ENCODE assay signal across 21 mouse cellular contexts in genomic region chr5:140045453-140045852, GRCm38 (mm10).
"Had no signal": no experiment of that assay in that cellular context is flagged by ENCODE, and none has a peak within 500 bp of the region (broad histone marks: within the 10 kb centered on the region; RNA-seq: fewer than 3 reads in every experiment).

No protein-coding gene starts in this region.

- H3K4me3 ChIP-seq: lung, embryonic 15.5 days; megakaryocyte, embryonic 14.5 days; midbrain, embryonic 13.5 days; midbrain, embryonic 15.5 days; neural tube, embryonic 13.5 days; neural tube, embryonic 15.5 days had no signal

- H3K36me3 ChIP-seq: lung, embryonic 15.5 days; midbrain, embryonic 13.5 days; midbrain, embryonic 15.5 days; neural tube, embryonic 13.5 days; neural tube, embryonic 15.5 days had no signal

- H3K9ac ChIP-seq: liver, postnatal 0 days; lung, embryonic 15.5 days; midbrain, embryonic 13.5 days; midbrain, embryonic 15.5 days; neural tube, embryonic 13.5 days; neural tube, embryonic 15.5 days had no signal

- H3K4me1 ChIP-seq: lung, embryonic 15.5 days had no signal

- DNase-seq: liver, postnatal 0 days; lung, adult 2 months; lung, postnatal 14 days; lung, postnatal 36 days; retina, postnatal 1 day; right cerebral cortex, adult 18-20 months; right cerebral cortex, postnatal 25 days; right cerebral cortex, postnatal 4 days; spleen, adult 18-20 months; thymus, adult 2 months; thymus, postnatal 14 days; thymus, postnatal 36 days had no signal

- H3K9me3 ChIP-seq: lung, embryonic 15.5 days; megakaryocyte, embryonic 14.5 days; midbrain, embryonic 13.5 days; midbrain, embryonic 15.5 days; neural tube, embryonic 13.5 days; neural tube, embryonic 15.5 days had no signal

- ATAC-seq: liver, postnatal 0 days; lung, postnatal 0 days; midbrain, embryonic 13.5 days; midbrain, embryonic 15.5 days had no signal

- H3K4me2 ChIP-seq: lung, embryonic 15.5 days; midbrain, embryonic 11.5 days; midbrain, embryonic 13.5 days; midbrain, embryonic 15.5 days; neural tube, embryonic 13.5 days; neural tube, embryonic 15.5 days had no signal

- H3K27me3 ChIP-seq: lung, embryonic 15.5 days; megakaryocyte, embryonic 14.5 days; midbrain, embryonic 13.5 days; midbrain, embryonic 15.5 days; neural tube, embryonic 13.5 days; neural tube, embryonic 15.5 days had no signal

- H3K27ac ChIP-seq: lung, embryonic 15.5 days; macrophage; midbrain, embryonic 13.5 days; midbrain, embryonic 15.5 days; neural tube, embryonic 13.5 days; neural tube, embryonic 15.5 days had no signal
